Mouse (Mus musculus) testis, adult 2 months (tissue): ENCODE measurements around the gene Zfp277.

Source experiments
- CTCF ChIP-seq: fragments of 200-500 bp; IDR thresholded peaks from 2 replicates; pipeline ENCODE4 v1.5.1; 2012; ENCODE audit warnings: low read depth, mild to moderate bottlenecking, inconsistent platforms, low read length, moderate library complexity; ENCODE audit not compliant: control insufficient read depth, insufficient read depth, insufficient replicate concordance
- POLR2A ChIP-seq: fragments of 200-500 bp; IDR thresholded peaks from 2 replicates; pipeline ENCODE4 v1.6.1; 2012; ENCODE audit warnings: low read depth, mild to moderate bottlenecking, inconsistent platforms, low read length, moderate library complexity; ENCODE audit not compliant: control insufficient read depth

DNA sequence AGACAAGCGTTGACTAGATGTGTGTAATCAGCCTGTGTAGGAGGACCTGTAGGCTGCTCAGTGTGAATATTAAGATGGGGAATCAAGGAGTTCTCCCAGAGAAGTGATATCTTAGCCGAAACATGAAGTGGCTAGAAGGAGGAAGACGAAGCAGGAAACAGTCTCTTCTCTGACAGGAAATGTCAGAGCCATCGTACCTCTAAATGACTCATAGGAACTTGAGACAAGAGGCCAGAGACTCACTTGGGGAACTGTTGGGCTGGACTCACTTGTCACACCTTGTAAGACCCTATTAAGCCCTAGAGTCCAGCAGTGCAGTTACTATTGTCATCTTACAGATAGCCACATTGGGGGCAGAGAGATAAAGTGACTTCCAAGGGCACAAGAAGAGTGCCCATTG is 172.4 kb downstream of the Zfp277 start:
- TF ChIP-seq POLR2A (no peak), CTCF (no peak)
